Mouse (Mus musculus): ENCODE results near the gene Defa17.
"Not testable (repeated sequence)": the region's sequence is repeated elsewhere in the genome, so short reads cannot be mapped to it uniquely, and the experiment has no call there.

The Defa17 gene

GRCm38 (mm10) chr8:21655480-21655879 lies at the start of gene Defa17:
Gene Defa17 (plus strand): TSS chr8:21655780.
- in situ Hi-C loops (cut with MseI, MboI): not testable (repeated sequence)

GRCm38 (mm10) chr8:21617883-21618282 lies 37.7 kb upstream of the Defa17 start, which contains the start of gene Defa26:
Gene Defa26 (plus strand): TSS chr8:21618183.
- in situ Hi-C loops (cut with MseI, MboI): not testable (repeated sequence)

- in situ Hi-C loops (cut with MseI, MboI): not testable (repeated sequence)
Observed at GRCm38 (mm10) chr8:21665497-21665896, 9.9 kb downstream of the Defa17 start, which contains the start of gene Defa34. Gene Defa34 (plus strand): TSS chr8:21665797.

- in situ Hi-C loops (cut with MseI, MboI): not testable (repeated sequence)
Observed at GRCm38 (mm10) chr8:21703545-21703944, 48.0 kb downstream of the Defa17 start, which contains the start of gene AY761184. Gene AY761184 (minus strand): TSS chr8:21703645.
